Mouse (Mus musculus) heart, postnatal 4 days (tissue): ENCODE results near the gene Akt1s1. TPM values are rescaled to one million over a fixed set of nuclear protein-coding genes. Genes with fewer than 3 reads are reported as not detected.

Experiments
- microRNA-seq, 2 experiments: library from miRNA; unstranded; fragments of <30 nt; microRNA quantifications; one replicate each; pipeline ENCODE4 v1.2.0; 2021 to 2022
- total RNA-seq, 2 experiments: library from RNA; stranded (reverse); gene quantifications; 2 replicates each; pipeline ENCODE4 v1.2.3; 2021

Akt1s1 gene
- total RNA-seq, 2 experiments from 2014 or later = 70.6 to 82.6 TPM

Small RNA genes within 50 kb of the gene (microRNA-seq; reads per million reads assigned to microRNA genes)
- gene Mir707 = 0 reads per million in 2 experiments

Other genes starting within 250 kb of the Akt1s1 start
- 10 to 100 TPM; 11.8 to 14.3 TPM for gene Myh14, start 178.1 kb upstream of the Akt1s1 start, total RNA-seq
- gene Izumo2, start 140.2 kb upstream of the Akt1s1 start, total RNA-seq = not detected
- 10 to 100 TPM; 28.4 to 28.9 TPM for gene Vrk3, start 100.6 kb upstream of the Akt1s1 start, total RNA-seq
- gene Zfp473, start 97.9 kb upstream of the Akt1s1 start, total RNA-seq = under 1 TPM; 0.19 to 0.20 TPM
- gene Nup62, start 32.9 kb upstream of the Akt1s1 start, total RNA-seq = 10 to 100 TPM; 69.3 to 69.9 TPM
- 1 to 10 TPM; 1.4 to 2.0 TPM for gene Il4i1, start 32.6 kb upstream of the Akt1s1 start, total RNA-seq
- gene Atf5, start 32.3 kb upstream of the Akt1s1 start, total RNA-seq = 10 to 100 TPM; 34.9 to 37.2 TPM
- gene Tbc1d17, start 88 bp downstream of the Akt1s1 start, total RNA-seq = 10 to 100 TPM; 33.0 to 38.0 TPM
- gene Pnkp, start 8.1 kb downstream of the Akt1s1 start, total RNA-seq = 10 to 100 TPM; 19.6 to 19.9 TPM
- 100 to 1,000 TPM; 237 to 248 TPM for gene Ptov1, start 20.8 kb downstream of the Akt1s1 start, total RNA-seq
- gene Med25, start 43.7 kb downstream of the Akt1s1 start, total RNA-seq = 10 to 100 TPM; 74.6 to 76.3 TPM
- gene Fuz, start 47.1 kb downstream of the Akt1s1 start, total RNA-seq = 10 to 100 TPM; 10.7 to 10.8 TPM
- 10 to 100 TPM; 96.9 to 99.4 TPM for gene Ap2a1, start 80.5 kb downstream of the Akt1s1 start, total RNA-seq
- gene Tsks, start 94.2 kb downstream of the Akt1s1 start, total RNA-seq = not detected
- 1 to 10 TPM; 4.4 to 5.1 TPM for gene Cpt1c, start 125.9 kb downstream of the Akt1s1 start, total RNA-seq
- 100 to 1,000 TPM; 306 to 324 TPM for gene Prmt1, start 137.6 kb downstream of the Akt1s1 start, total RNA-seq
- gene Irf3, start 148.7 kb downstream of the Akt1s1 start, total RNA-seq = 10 to 100 TPM; 42.0 to 43.0 TPM
- 10 to 100 TPM; 21.7 to 25.2 TPM for gene Bcl2l12, start 149.7 kb downstream of the Akt1s1 start, total RNA-seq
- gene Scaf1, start 167.4 kb downstream of the Akt1s1 start, total RNA-seq = 10 to 100 TPM; 78.5 to 80.3 TPM
- 10 to 100 TPM; 71.2 to 73.4 TPM for gene Rras, start 169.0 kb downstream of the Akt1s1 start, total RNA-seq
- gene Prr12, start 203.9 kb downstream of the Akt1s1 start, total RNA-seq = 10 to 100 TPM; 35.4 to 36.7 TPM
- gene Nosip, start 213.4 kb downstream of the Akt1s1 start, total RNA-seq = 10 to 100 TPM; 31.7 to 34.6 TPM
- 10 to 100 TPM in 1 of 2 experiments, 1 to 10 TPM in 1; 9.5 to 10.2 TPM for gene Prrg2, start 213.7 kb downstream of the Akt1s1 start, total RNA-seq
- 10 to 100 TPM; 88.0 to 90.9 TPM for gene Rcn3, start 243.2 kb downstream of the Akt1s1 start, total RNA-seq